Mouse (Mus musculus) forebrain, embryonic 11.5 days (tissue): ENCODE measurements at regions not wholly inside any gene's neighbourhood (a gene's known extent, or its start where the extent isn't known, plus 50 kb on each side); places are given as distances from the start of the nearest gene placed in this dataset.

Source experiments
- ATAC-seq: fragments of 200-750 bp; cut with Nextera tagmentation; replicated peaks from 2 replicates; pipeline ENCODE4 v1.8.0; 2017; ENCODE audit warnings: moderate TSS enrichment; ENCODE audit not compliant: low FRiP score
- DNase-seq: peaks from one replicate; pipeline ENCODE4 v3.0.0-alpha.2; 2017; ENCODE audit warnings: low spot score
- H3K27ac ChIP-seq: fragments of 300-500 bp; sonication (generic); 2 replicates; pipeline ENCODE4 v1.5.1; 2014; ENCODE audit warnings: low read depth, low read length
- H3K27me3 ChIP-seq: fragments of 300-500 bp; sonication (generic); 2 replicates; pipeline ENCODE4 v1.6.1; 2014; ENCODE audit warnings: mild to moderate bottlenecking, low read length, mixed read lengths; ENCODE audit not compliant: control insufficient read depth, insufficient read depth
- H3K36me3 ChIP-seq: fragments of 300-500 bp; sonication (generic); 2 replicates; pipeline ENCODE4 v1.6.1; 2014; ENCODE audit warnings: mild to moderate bottlenecking, low read length, moderate library complexity, mixed read lengths; ENCODE audit not compliant: control insufficient read depth, insufficient read depth
- H3K4me1 ChIP-seq: fragments of 300-500 bp; sonication (generic); replicated peaks from 2 replicates; pipeline ENCODE4 v1.6.1; 2014; ENCODE audit warnings: low read length, mixed read lengths; ENCODE audit not compliant: control insufficient read depth, insufficient read depth
- H3K4me2 ChIP-seq: fragments of 300-500 bp; sonication (generic); 2 replicates; pipeline ENCODE4 v1.6.1; 2014; ENCODE audit warnings: low read depth, mild to moderate bottlenecking, low read length, moderate library complexity, mixed read lengths; ENCODE audit not compliant: severe bottlenecking
- H3K4me3 ChIP-seq: fragments of 300-500 bp; sonication (generic); 2 replicates; pipeline ENCODE4 v1.5.1; 2014; ENCODE audit warnings: low read depth, low read length
- H3K9ac ChIP-seq: fragments of 300-500 bp; sonication (generic); 2 replicates; pipeline ENCODE4 v1.6.1; 2014; ENCODE audit warnings: low read length
- H3K9me3 ChIP-seq: fragments of 300-500 bp; sonication (generic); 2 replicates; pipeline ENCODE4 v1.6.1; 2016; ENCODE audit warnings: low read length, mixed read lengths; ENCODE audit not compliant: control insufficient read depth
- WGBS: fragments of 180-500 bp; shearing (Covaris S2); extraction: QIAGEN DNeasy Blood & Tissue Kit; methylation state at CpG from one replicate; pipeline ENCODE4 v1.1.7; 2014; 5-methylcytosine and 5-hydroxymethylcytosine counted together

GRCm38 (mm10) chr14:87902416-87902815 lies 486.0 kb downstream of the Tdrd3 start:
- Histone ChIP-seq H3K27ac (no peak overlapping the region), H3K4me1 (no peaks in the 10 kb centered on the region), H3K36me3 (no peaks in the 10 kb centered on the region), H3K4me3 (no peak overlapping the region), H3K4me2 (no peak overlapping the region), H3K27me3 (no peaks in the 10 kb centered on the region), H3K9me3 (no peaks in the 10 kb centered on the region), H3K9ac (no peak overlapping the region)
- DNase-seq (no peak), ATAC-seq (no peak)
- 82% methylated on average over 7 of the region's 7 CpGs for WGBS
